Mouse (Mus musculus) testis, adult 2 months (tissue): Measurements from ENCODE around the gene Wdr4. TPM values are rescaled to one million over a fixed set of nuclear protein-coding genes. Genes with fewer than 3 reads are reported as not detected.

ENCODE experiments used
- H3K27ac ChIP-seq: fragments of 200-500 bp; 2 replicates; pipeline ENCODE4 v1.5.1; 2012; ENCODE audit warnings: low read depth, low read length; ENCODE audit not compliant: control insufficient read depth, insufficient read depth
- H3K27me3 ChIP-seq: fragments of 200-500 bp; 2 replicates; pipeline ENCODE4 v1.6.1; 2012; ENCODE audit warnings: mild to moderate bottlenecking, low read length, moderate library complexity; ENCODE audit not compliant: control insufficient read depth, insufficient read depth
- H3K36me3 ChIP-seq: fragments of 200-500 bp; 2 replicates; pipeline ENCODE4 v1.6.1; 2012; ENCODE audit warnings: mild to moderate bottlenecking, low read length; ENCODE audit not compliant: control insufficient read depth, insufficient read depth
- H3K4me1 ChIP-seq: fragments of 200-500 bp; 2 replicates; pipeline ENCODE4 v1.6.1; 2012; ENCODE audit warnings: low read length; ENCODE audit not compliant: control insufficient read depth, insufficient read depth
- H3K4me3 ChIP-seq: fragments of 200-500 bp; 2 replicates; pipeline ENCODE4 v1.5.1; 2012; ENCODE audit warnings: low read depth, mild to moderate bottlenecking, low read length, moderate library complexity, mixed read lengths; ENCODE audit not compliant: control insufficient read depth
- CTCF ChIP-seq: fragments of 200-500 bp; IDR thresholded peaks from 2 replicates; pipeline ENCODE4 v1.5.1; 2012; ENCODE audit warnings: low read depth, mild to moderate bottlenecking, inconsistent platforms, low read length, moderate library complexity; ENCODE audit not compliant: control insufficient read depth, insufficient read depth, insufficient replicate concordance
- POLR2A ChIP-seq: fragments of 200-500 bp; IDR thresholded peaks from 2 replicates; pipeline ENCODE4 v1.6.1; 2012; ENCODE audit warnings: low read depth, mild to moderate bottlenecking, inconsistent platforms, low read length, moderate library complexity; ENCODE audit not compliant: control insufficient read depth
- polyA plus RNA-seq: library from polyadenylated mRNA; depleted of rRNA; stranded (reverse); fragments of >200 nt; gene quantifications from 2 replicates; pipeline ENCODE4 v1.2.3, GENCODE M21; 2012

The Wdr4 gene
- polyA plus RNA-seq, 1 experiment = 14.7 TPM

DNA sequence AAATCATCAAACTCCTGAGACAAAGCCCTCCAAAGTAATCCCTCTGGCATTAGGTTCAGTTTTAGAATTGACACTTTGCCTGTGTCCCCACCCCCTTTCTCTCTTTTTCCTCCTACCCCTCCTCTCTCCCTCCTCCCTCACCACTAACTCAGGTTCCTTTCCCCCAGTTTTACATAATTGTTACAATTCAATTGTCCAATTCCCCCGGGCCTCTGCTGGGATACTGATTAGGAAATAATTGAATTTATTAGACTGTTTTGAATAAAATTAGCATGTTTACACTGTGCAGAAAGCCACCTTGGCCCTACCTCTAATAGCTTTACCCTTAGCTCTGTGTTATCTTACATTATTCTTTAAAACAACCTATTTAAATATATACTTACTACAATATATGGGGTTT, 5.1 kb downstream of the Wdr4 start:
- TF ChIP-seq POLR2A = no peak
- no peak for TF ChIP-seq CTCF
- H3K36me3 ChIP-seq = no peaks in the 10 kb centered on the region
- H3K27ac ChIP-seq = no peak overlapping the region
- no peak overlapping the region for H3K4me3 ChIP-seq
- peaks cover 2% of the 10 kb centered on the region for H3K4me1 ChIP-seq
- H3K27me3 ChIP-seq = no peaks in the 10 kb centered on the region

DNA sequence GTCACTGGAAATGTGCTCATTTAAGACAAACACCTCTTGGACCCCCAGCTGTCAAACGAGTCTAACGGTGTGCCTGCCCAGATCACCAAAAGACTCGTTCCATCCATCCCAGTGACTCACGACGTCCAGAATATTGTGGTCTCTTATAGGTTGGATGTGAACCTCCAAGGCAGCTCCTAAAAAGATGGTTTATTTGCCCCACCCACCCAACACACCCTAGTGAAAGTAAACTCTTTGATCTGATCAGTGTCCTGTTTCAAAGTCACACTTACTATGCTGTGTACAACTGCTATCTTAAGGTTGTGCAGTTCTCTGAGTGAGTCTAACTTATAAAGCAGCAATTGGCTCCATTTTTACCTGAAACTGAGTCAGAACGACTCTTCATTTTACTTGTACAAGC, 7.2 kb downstream of the Wdr4 start:
- Histone ChIP-seq H3K27ac (peak overlapping the region; percentile 63; the same call in 1 of the 2 replicates), H3K4me3 (peak overlapping the region; percentile 99), H3K27me3 (no peaks in the 10 kb centered on the region), H3K36me3 (no peaks in the 10 kb centered on the region; the same call in 1 of the 2 replicates), H3K4me1 (peaks cover 2% of the 10 kb centered on the region)
- no peak for TF ChIP-seq POLR2A
- no peak for TF ChIP-seq CTCF

- H3K4me1 ChIP-seq = peaks cover 2% of the 10 kb centered on the region
- peak overlapping the region; percentile 99 for H3K4me3 ChIP-seq
- no peaks in the 10 kb centered on the region; the same call in 1 of the 2 replicates for H3K36me3 ChIP-seq
- peak overlapping the region; percentile 84 for H3K27ac ChIP-seq
- TF ChIP-seq CTCF = no peak
- TF ChIP-seq POLR2A = peak; percentile 83
- no peaks in the 10 kb centered on the region for H3K27me3 ChIP-seq
These were observed 7.8 kb downstream of the Wdr4 start for GRCm38 (mm10) chr17:31511792-31512495.

GRCm38 (mm10) chr17:31510944-31511343, 8.8 kb downstream of the Wdr4 start:
- Histone ChIP-seq H3K36me3 (no peaks in the 10 kb centered on the region; the same call in 1 of the 2 replicates), H3K4me1 (peaks cover 2% of the 10 kb centered on the region), H3K27me3 (no peaks in the 10 kb centered on the region), H3K4me3 (no peak overlapping the region), H3K27ac (no peak overlapping the region)
- TF ChIP-seq CTCF = no peak
- no peak for TF ChIP-seq POLR2A

- Histone ChIP-seq H3K27me3 (no peaks in the 10 kb centered on the region), H3K4me1 (no peaks in the 10 kb centered on the region), H3K36me3 (no peaks in the 10 kb centered on the region; the same call in 1 of the 2 replicates), H3K27ac (no peak overlapping the region), H3K4me3 (no peak overlapping the region)
- TF ChIP-seq CTCF (no peak), POLR2A (no peak)
These were observed 13.5 kb downstream of the Wdr4 start for GRCm38 (mm10) chr17:31506282-31506681.

GRCm38 (mm10) chr17:31505013-31505412, 14.8 kb downstream of the Wdr4 start:
- no peak overlapping the region for H3K27ac ChIP-seq

DNA sequence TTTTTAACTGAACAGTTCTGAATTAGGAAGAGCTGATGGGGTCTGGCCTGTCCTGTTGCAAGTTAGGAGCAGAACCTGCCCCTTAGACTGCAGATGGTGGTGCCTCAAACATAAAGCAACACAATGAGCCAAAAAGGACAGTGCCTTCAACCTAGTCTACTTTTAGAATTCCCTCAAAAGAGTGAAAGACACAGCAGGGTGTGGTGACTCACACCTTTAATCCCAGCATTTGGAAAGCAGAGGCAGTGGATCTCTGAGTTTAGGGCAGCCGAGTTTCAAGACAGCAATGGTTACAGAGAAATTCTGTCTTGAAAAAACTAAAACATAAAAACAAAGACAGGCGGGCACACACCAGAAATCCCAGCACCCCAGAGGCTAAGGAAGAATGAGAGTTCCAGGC, 15.8 kb downstream of the Wdr4 start:
- H3K4me1 ChIP-seq = no peaks in the 10 kb centered on the region
- no peak overlapping the region for H3K27ac ChIP-seq
- H3K27me3 ChIP-seq = no peaks in the 10 kb centered on the region
- H3K36me3 ChIP-seq = no peaks in the 10 kb centered on the region; the same call in 1 of the 2 replicates
- no peak overlapping the region for H3K4me3 ChIP-seq
- TF ChIP-seq CTCF = no peak
- no peak for TF ChIP-seq POLR2A

More at GRCm38 (mm10) chr17:31505013-31505412, 14.8 kb downstream of the Wdr4 start:
- Histone ChIP-seq H3K36me3 (no peaks in the 10 kb centered on the region; the same call in 1 of the 2 replicates), H3K4me1 (no peaks in the 10 kb centered on the region), H3K27me3 (no peaks in the 10 kb centered on the region), H3K4me3 (no peak overlapping the region)
- TF ChIP-seq POLR2A (no peak), CTCF (no peak)

DNA sequence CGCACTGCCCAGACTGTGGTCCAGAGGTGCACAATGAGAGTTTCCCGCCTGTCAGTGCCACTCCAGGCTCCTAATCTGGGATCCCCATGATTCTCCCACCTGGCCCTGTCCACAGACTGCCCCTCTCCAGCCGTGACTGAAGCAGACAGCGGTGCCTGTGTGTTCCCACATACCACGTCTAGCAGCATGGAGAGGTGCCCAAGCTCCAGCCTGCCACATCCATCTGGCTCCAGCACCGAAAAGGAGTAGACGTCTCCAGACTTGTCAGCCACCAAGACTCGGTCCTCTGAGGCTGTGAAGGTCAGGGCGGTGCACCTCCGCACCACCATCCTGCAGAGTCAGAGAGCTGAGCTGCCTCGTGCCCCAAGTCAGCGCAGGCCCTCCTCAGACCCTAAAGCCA, 16.4 kb downstream of the Wdr4 start:
- Histone ChIP-seq H3K27me3 (no peaks in the 10 kb centered on the region), H3K4me3 (no peak overlapping the region), H3K27ac (no peak overlapping the region), H3K4me1 (no peaks in the 10 kb centered on the region), H3K36me3 (no peaks in the 10 kb centered on the region; the same call in 1 of the 2 replicates)
- TF ChIP-seq CTCF = no peak
- no peak for TF ChIP-seq POLR2A
